Mouse (Mus musculus) small intestine, adult 2 months (tissue): ENCODE results near the gene Wfikkn1. TPM values are rescaled to one million over a fixed set of nuclear protein-coding genes. Genes with fewer than 3 reads are reported as not detected.

Source experiments
- H3K27ac ChIP-seq: fragments of 200-500 bp; 2 replicates; pipeline ENCODE4 v1.5.1; 2012; ENCODE audit warnings: low read depth, low read length, control low read depth, inconsistent platforms; ENCODE audit not compliant: insufficient read depth
- H3K27me3 ChIP-seq: fragments of 200-500 bp; 2 replicates; pipeline ENCODE4 v1.6.1; 2012; ENCODE audit warnings: mild to moderate bottlenecking, moderate library complexity, low read length, inconsistent platforms; ENCODE audit not compliant: control insufficient read depth, insufficient read depth
- H3K36me3 ChIP-seq: fragments of 200-500 bp; 2 replicates; pipeline ENCODE4 v1.6.1; 2012; ENCODE audit warnings: mild to moderate bottlenecking, low read length, control low read depth, inconsistent platforms; ENCODE audit not compliant: control insufficient read depth, insufficient read depth
- H3K4me1 ChIP-seq: fragments of 200-500 bp; 2 replicates; pipeline ENCODE4 v1.6.1; 2012; ENCODE audit warnings: low read length, inconsistent platforms, mixed read lengths; ENCODE audit not compliant: control insufficient read depth, insufficient read depth, insufficient read length
- H3K4me3 ChIP-seq: fragments of 200-500 bp; 2 replicates; pipeline ENCODE4 v1.5.1; 2012; ENCODE audit warnings: low read depth, mild to moderate bottlenecking, control low read depth, inconsistent platforms, low read length, moderate library complexity
- CTCF ChIP-seq: fragments of 200-500 bp; IDR thresholded peaks from 2 replicates; pipeline ENCODE4 v1.5.1; 2012; ENCODE audit warnings: low read depth, mild to moderate bottlenecking, control low read depth, inconsistent platforms, low read length, moderate library complexity, mixed read lengths; ENCODE audit not compliant: insufficient replicate concordance, insufficient read length; ENCODE audit errors: extremely low read depth
- POLR2A ChIP-seq: fragments of 200-500 bp; IDR thresholded peaks from 2 replicates; pipeline ENCODE4 v1.6.1; 2012; ENCODE audit warnings: low read depth, mild to moderate bottlenecking, control low read depth, inconsistent platforms, low read length, moderate library complexity
- WGBS: fragments of 180-500 bp; shearing (Covaris S2); methylation state at CpG from one replicate; pipeline ENCODE4 v1.1.7; 2018; 5-methylcytosine and 5-hydroxymethylcytosine counted together
- polyA plus RNA-seq: library from polyadenylated mRNA; depleted of rRNA; stranded (reverse); fragments of >200 nt; gene quantifications from 2 replicates; pipeline ENCODE4 v1.2.3, GENCODE M21; 2012

Wfikkn1 gene
- polyA plus RNA-seq, 1 experiment: 2.6 TPM

- H3K27ac ChIP-seq: peak overlapping the region; percentile 64
- 1% methylated on average over 42 of the region's 42 CpGs for WGBS
- peak overlapping the region; percentile 90 for H3K4me3 ChIP-seq
- H3K27me3 ChIP-seq: no peaks in the 10 kb centered on the region
- no peak for TF ChIP-seq CTCF
- H3K36me3 ChIP-seq: no peaks in the 10 kb centered on the region
- peaks cover 34% of the 10 kb centered on the region for H3K4me1 ChIP-seq
Observed at GRCm38 (mm10) chr17:25867836-25868600, 12.6 kb downstream of the Wfikkn1 start.

- WGBS: 7% methylated on average over 7 of the region's 7 CpGs
- H3K36me3 ChIP-seq: no peaks in the 10 kb centered on the region
- no peaks in the 10 kb centered on the region for H3K27me3 ChIP-seq
- H3K27ac ChIP-seq: peak overlapping the region; percentile 64
- TF ChIP-seq CTCF (no peak), POLR2A (no peak)
- peaks cover 34% of the 10 kb centered on the region for H3K4me1 ChIP-seq
- H3K4me3 ChIP-seq: peak overlapping the region; percentile 90
Observed at GRCm38 (mm10) chr17:25867509-25867835, 13.2 kb downstream of the Wfikkn1 start.

- Histone ChIP-seq H3K36me3 (no peaks in the 10 kb centered on the region), H3K27me3 (no peaks in the 10 kb centered on the region), H3K27ac (no peak overlapping the region), H3K4me1 (peaks cover 39% of the 10 kb centered on the region), H3K4me3 (no peak overlapping the region)
- TF ChIP-seq CTCF: no peak
- no peak for TF ChIP-seq POLR2A
- 74% methylated on average over 3 of the region's 3 CpGs for WGBS
Observed at GRCm38 (mm10) chr17:25866172-25866571, 14.5 kb downstream of the Wfikkn1 start.

GRCm38 (mm10) chr17:25865288-25865687 lies 15.4 kb downstream of the Wfikkn1 start:
- TF ChIP-seq CTCF (no peak), POLR2A (peak; percentile 26; the same call in 1 of the 2 replicates)
- peak overlapping the region; percentile 44; the same call in 1 of the 2 replicates for H3K27ac ChIP-seq
- 43% methylated on average over 11 of the region's 11 CpGs for WGBS

GRCm38 (mm10) chr17:25864311-25864710 lies 16.3 kb downstream of the Wfikkn1 start:
- WGBS: 77% methylated on average over 14 of the region's 14 CpGs
- H3K4me1 ChIP-seq: peaks cover 45% of the 10 kb centered on the region
- TF ChIP-seq POLR2A: no peak
- no peak for TF ChIP-seq CTCF
- H3K27me3 ChIP-seq: no peaks in the 10 kb centered on the region
- no peaks in the 10 kb centered on the region for H3K36me3 ChIP-seq
- no peak overlapping the region for H3K4me3 ChIP-seq
- H3K27ac ChIP-seq: peak overlapping the region; percentile 44

More at GRCm38 (mm10) chr17:25865288-25865687, 15.4 kb downstream of the Wfikkn1 start:
- no peaks in the 10 kb centered on the region for H3K27me3 ChIP-seq
- H3K4me1 ChIP-seq: peaks cover 45% of the 10 kb centered on the region
- H3K36me3 ChIP-seq: no peaks in the 10 kb centered on the region
- H3K4me3 ChIP-seq: peak overlapping the region; percentile 39

- no peak for TF ChIP-seq POLR2A
- 0 out of 2 replicates have a peak, but pooled peaks have one; percentile 18 for TF ChIP-seq CTCF
- no peaks in the 10 kb centered on the region for H3K27me3 ChIP-seq
- H3K27ac ChIP-seq: peak overlapping the region; percentile 44
- peaks cover 40% of the 10 kb centered on the region for H3K4me1 ChIP-seq
- H3K4me3 ChIP-seq: no peak overlapping the region
- H3K36me3 ChIP-seq: no peaks in the 10 kb centered on the region
- 36% methylated on average over 6 of the region's 6 CpGs for WGBS
Observed at GRCm38 (mm10) chr17:25863681-25864080, 17.0 kb downstream of the Wfikkn1 start.

- peak overlapping the region; percentile 81 for H3K4me3 ChIP-seq
- H3K27me3 ChIP-seq: no peaks in the 10 kb centered on the region
- H3K4me1 ChIP-seq: peaks cover 35% of the 10 kb centered on the region
- H3K27ac ChIP-seq: peak overlapping the region; percentile 46
- WGBS: 4% methylated on average over 6 of the region's 6 CpGs
- TF ChIP-seq POLR2A (0 out of 2 replicates have a peak, but pooled peaks have one; percentile 39), CTCF (no peak)
- H3K36me3 ChIP-seq: no peaks in the 10 kb centered on the region
Observed at GRCm38 (mm10) chr17:25861704-25862612, 18.7 kb downstream of the Wfikkn1 start.
